Mouse (Mus musculus) gastrocnemius, adult 2 months (tissue): ENCODE data around the gene Smco4. TPM values are rescaled to one million over a fixed set of nuclear protein-coding genes. Genes with fewer than 3 reads are reported as not detected.
"Not testable (repeated sequence)": the region's sequence is repeated elsewhere in the genome, so short reads cannot be mapped to it uniquely, and the experiment has no call there.

Source experiments
- DNase-seq: peaks from one replicate; pipeline ENCODE4 v3.0.0; 2022
- H3K27ac ChIP-seq: fragments of 200-600 bp; 2 replicates; pipeline ENCODE4 v1.8.1; 2022; ENCODE audit warnings: mild to moderate bottlenecking
- H3K4me3 ChIP-seq: fragments of 200-600 bp; 2 replicates; pipeline ENCODE4 v1.8.1; 2022; ENCODE audit warnings: mild to moderate bottlenecking, moderate library complexity
- CTCF ChIP-seq: fragments of 200-600 bp; IDR thresholded peaks from 2 replicates; pipeline ENCODE4 v1.8.1; 2022; ENCODE audit warnings: antibody characterized with exemption, mild to moderate bottlenecking, moderate library complexity
- intact Hi-C: fragments of 180-260 bp; cut with DNase I; formaldehyde crosslinking; loops from one replicate; pipeline ENCODE4 v1.15.1; 2025
- long read RNA-seq, 2 experiments: library from polyadenylated mRNA; stranded (forward); transcript quantifications; one replicate each; pipeline ENCODE4 v2.0.0; 2021
- total RNA-seq, 2 experiments: library from RNA; stranded (reverse); gene quantifications; 2 replicates each; pipeline ENCODE4 v1.2.3; 2021

Smco4 gene
- total RNA-seq, result 10 to 100 TPM in 1 of 2 experiments, 1 to 10 TPM in 1; 6.8 to 15.0 TPM
- long read RNA-seq, experiment 1, result 0 reads
- long read RNA-seq, experiment 2, result 0 reads

DNA sequence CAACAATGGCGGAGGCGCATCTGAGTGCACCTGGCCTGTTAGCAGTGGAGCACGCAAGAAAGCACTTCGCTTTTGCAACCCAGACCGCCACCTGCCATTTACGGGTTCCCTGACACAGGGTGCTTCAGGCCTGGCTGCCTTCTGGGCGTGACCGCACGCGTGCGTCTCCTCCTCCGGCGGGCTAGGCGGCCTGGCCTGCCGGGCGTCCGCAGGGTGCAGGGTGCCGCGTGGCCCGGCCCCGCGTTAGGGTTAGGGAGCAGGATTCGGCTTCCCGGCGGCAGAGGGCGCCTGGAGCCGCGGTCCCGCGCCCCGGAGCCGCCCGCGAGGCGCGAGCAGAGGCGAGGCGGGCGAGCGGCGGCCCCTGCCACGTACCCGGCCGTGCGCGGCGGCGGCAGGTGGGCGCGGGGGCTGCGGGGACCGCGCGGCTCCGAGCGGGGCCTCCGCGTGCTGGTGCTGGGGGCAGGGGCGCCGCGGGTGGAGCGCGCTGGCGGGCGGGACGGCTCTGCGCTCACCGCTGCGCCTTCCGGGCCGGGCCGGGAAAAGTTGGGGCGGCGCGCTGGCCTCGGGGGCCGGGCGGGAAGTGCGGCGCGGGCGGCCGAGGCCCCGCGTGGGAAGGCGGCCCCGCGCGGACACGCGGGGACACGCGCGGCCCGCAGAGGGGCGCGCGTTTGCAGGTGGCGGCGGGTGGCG lies at the start of gene Smco4:
Gene Smco4 (plus strand): TSS at position 198 of the 690 bp plus-strand sequence.
- DNase-seq, result peak; percentile 88
- H3K27ac ChIP-seq, result peak within 1 kb of the TSS; percentile 90
- peak; percentile 78 for TF ChIP-seq CTCF
- H3K4me3 ChIP-seq, result peak within 1 kb of the TSS; percentile 95
- intact Hi-C loops, result loop anchor here (5.0 to 10.0 kb wide), 3 partner anchors 56 to 391 kb away; partner anchors contain the start of gene Cep295

DNA sequence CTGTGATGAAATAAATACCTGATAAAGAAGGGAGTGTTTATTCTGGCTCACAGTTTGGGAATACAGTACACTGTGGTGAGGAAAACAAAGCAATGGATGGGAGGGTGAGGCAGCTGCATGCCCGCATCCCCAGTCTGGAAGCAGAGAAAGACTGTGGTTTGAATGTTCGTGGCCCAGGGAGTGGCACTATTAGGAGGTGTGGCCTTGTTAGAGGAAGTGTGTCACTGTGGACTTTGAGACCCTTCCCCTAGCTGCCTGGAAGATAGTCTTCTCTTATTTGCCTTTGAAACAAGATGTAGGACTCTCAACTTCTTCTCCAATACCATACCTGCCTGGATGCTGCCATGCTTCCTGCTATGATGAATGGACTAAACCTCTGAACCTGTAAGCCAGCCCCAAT lies 45.8 kb upstream of the Smco4 start:
- no peak for TF ChIP-seq CTCF
- no peak overlapping the region for H3K4me3 ChIP-seq
- H3K27ac ChIP-seq, result no peak overlapping the region
- DNase-seq, result no peak
- intact Hi-C loops, result no loop called here

DNA sequence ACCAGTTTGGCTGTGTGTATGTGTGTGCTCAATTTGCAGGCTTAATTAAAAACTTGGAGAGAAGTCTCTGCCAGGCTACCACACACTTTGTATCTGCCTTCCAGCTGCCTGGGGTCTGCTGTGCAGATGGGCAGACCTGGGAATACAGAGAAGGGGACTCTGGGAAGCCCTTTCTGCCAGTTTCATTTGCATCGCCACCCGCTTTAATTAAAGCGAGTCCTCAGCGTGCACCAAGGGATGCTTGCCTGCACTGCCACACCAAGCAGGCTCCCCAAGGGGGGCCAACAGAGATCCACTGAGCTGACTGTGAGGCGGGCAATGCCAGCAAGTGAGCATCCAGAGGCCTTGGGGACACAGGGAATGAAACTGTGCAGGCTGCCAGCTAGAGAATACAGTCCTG lies 42.3 kb upstream of the Smco4 start:
- Histone ChIP-seq H3K4me3 (no peak overlapping the region), H3K27ac (no peak overlapping the region)
- no peak for DNase-seq
- intact Hi-C loops, result no loop called here
- no peak for TF ChIP-seq CTCF

DNA sequence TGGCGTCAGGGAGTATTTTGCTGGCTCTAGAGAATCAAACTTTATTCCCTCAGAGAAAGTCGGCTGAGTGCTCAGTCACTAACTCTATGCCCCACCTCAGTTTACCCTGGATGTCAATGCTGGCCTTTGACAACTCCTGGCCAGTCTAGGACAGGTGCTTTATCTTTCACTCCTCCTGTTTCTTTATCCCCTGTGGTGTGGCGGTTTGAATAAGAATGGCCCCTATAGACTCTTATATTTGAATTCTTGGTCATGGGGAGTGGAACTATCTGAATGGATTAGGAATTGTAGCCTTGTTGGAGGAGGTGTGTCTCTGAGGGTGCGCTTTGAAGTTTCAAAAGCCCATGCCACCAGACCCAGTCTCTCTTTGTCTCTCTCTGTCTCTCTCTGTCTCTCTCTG lies 21.0 kb upstream of the Smco4 start:
- intact Hi-C loops, result no loop called here
- no peak for DNase-seq
- no peak for TF ChIP-seq CTCF
- Histone ChIP-seq H3K4me3 (no peak overlapping the region), H3K27ac (no peak overlapping the region)

DNA sequence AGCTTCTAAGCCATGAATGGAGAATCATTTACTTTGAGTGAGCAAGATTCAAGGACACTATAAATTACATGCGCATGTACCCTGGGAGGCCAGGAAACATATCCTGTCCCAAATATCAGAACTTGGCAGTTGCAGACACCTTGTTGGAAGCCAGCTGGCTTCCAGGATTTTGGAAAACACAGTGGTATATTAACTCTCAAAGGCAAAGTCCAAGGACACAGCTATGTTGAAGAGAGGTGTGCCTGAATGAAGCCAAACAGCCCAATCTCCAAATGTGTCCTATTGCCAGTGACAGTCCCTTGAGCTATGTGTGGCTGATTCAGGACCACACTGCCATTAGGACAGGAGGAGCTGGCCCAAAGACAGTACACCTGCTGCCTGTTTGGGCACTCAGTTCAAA lies 20.0 kb upstream of the Smco4 start:
- no peak for TF ChIP-seq CTCF
- DNase-seq, result no peak
- no peak overlapping the region for H3K4me3 ChIP-seq
- intact Hi-C loops, result no loop called here
- H3K27ac ChIP-seq, result no peak overlapping the region

DNA sequence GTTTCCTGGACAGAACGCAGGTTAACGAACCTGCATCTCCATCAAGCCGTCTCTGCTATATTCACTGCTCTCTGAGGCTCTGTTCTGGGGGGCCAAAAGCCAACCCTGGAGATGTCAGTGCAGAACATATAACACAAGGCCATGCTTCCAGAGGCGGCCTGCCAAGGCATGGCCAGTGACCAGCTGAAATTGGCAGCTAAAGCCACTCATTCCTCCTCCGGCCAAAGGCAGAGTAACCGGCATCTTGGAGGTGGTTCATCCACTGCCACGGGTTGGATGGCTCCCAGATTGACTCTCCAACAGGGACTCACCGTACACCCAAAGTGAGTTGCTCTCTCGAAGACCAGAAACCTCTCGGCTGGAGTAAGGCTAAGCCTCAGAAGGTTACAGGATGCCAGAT lies 15.7 kb upstream of the Smco4 start:
- intact Hi-C loops, result no loop called here
- Histone ChIP-seq H3K27ac (no peak overlapping the region), H3K4me3 (no peak overlapping the region)
- peak; percentile 58 for DNase-seq
- TF ChIP-seq CTCF, result no peak

DNA sequence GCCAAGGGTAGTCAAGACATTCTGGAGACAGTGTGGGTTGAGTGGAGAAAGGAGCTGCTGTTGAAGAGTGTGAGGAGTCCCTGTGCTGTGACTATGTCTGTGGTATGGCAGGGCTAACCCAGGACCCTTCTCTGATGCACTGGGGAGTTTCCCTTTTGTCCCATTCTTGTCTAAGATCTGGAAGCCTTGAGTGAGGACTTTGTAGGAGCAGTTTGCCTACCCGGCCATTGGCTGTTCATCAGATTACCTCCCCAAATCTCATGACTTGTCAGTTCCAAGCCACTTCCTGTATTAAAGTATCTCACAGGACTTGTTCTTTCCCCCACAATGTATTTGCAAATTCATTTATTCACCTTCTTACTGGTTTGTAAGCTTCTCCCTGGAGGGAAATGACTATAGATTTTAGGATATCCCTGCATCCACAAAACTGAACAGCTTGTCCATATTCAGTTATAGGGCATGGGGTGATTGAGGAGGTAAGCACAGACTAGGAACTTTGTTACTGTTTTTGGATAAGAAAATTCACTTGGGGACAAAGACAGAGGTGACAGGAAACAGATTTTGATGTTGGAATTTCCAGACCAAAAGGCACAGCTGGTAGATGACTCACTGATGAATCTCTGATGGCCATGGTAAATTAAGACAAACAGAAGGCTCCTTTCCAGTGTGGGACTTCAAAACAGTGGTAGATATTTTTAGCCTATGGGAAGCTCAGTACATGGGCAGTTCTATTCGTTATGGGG lies 5.4 kb upstream of the Smco4 start:
- no peak for DNase-seq
- peak overlapping the region; percentile 60 for H3K27ac ChIP-seq
- no peak overlapping the region for H3K4me3 ChIP-seq
- TF ChIP-seq CTCF, result no peak
- intact Hi-C loops, result no loop called here

DNA sequence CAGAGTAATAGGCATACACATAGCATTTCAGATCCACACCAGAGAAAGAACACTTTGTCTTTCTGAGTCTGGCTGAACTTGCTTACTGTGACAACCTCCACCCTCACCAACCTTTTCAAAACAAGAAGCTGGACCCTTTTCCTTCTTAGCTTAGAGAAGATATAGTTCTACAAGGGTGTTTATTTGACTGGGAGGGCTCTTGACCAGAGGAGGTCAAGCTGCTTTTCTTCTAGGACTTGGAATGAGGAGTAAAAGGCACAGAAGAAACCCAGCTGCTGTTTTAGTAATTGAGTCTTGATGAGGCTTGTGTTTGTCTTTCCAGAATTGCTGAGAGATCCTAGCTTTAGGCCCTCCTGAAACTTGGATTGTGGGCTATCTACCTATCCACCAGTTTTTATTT lies 3.9 kb upstream of the Smco4 start:
- TF ChIP-seq CTCF, result no peak
- intact Hi-C loops, result no loop called here
- Histone ChIP-seq H3K27ac (peak overlapping the region; percentile 48), H3K4me3 (no peak overlapping the region)
- no peak for DNase-seq

DNA sequence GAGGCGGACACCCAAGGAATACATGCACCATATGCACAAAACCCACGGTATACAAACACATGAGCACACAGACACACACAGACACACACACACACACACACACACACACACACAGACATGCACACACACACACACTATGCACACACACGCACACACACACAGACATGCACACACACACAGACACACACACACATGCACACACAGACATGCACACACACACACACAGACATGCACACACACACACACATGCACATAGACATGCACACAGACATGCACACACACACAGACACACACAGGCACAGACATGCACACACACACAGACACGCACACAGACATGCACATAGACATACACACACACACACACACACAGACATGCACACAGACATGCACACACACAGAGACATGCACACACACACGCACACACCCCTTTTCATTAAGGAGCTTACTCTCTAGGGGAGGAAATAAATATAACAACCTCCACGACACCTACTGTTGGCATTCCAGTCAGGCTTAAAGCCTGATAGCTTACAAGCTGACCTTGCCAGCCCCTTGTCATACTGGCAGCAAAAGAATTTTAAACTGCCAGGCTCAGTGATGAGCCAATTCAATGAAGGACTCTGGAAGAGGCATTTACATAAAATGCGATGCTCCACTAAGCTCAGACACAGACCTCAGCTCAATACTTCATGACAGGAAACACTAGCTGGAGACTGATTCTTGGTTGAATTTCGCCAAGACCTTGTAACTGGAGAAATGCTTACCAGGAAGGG lies 2.7 kb upstream of the Smco4 start:
- DNase-seq, result no peak
- Histone ChIP-seq H3K4me3 (no peak overlapping the region), H3K27ac (peak overlapping the region; percentile 3; the same call in 1 of the 2 replicates)
- TF ChIP-seq CTCF, result no peak
- intact Hi-C loops, result loop anchor here (5.0 to 10.0 kb wide), 3 partner anchors 53 to 394 kb away; partner anchors contain the start of gene Cep295

DNA sequence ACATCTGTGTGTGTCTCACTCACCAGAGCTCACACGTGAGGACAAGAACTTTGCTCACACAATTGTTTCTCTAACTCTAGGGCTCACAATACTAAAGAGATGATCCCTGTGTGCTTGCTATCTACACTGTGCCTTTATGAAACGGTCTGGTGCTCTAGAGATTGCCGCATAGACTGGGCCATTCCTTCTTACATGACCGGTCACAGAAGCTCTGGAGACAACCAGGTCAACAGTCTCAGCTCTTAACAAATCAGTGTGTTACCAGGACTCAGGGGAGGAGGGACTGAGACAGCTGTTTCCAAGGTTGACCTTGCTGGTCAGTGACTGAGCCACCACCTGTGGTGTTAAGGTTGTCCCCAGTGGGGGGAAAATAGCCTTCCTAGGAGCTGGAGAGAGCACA lies 1.5 kb upstream of the Smco4 start:
- TF ChIP-seq CTCF, result no peak
- no peak for DNase-seq
- Histone ChIP-seq H3K27ac (peak overlapping the region; percentile 54), H3K4me3 (no peak overlapping the region)
- intact Hi-C loops, result loop anchor here (5.0 to 10.0 kb wide), 3 partner anchors 54 to 393 kb away; partner anchors contain the start of gene Cep295

DNA sequence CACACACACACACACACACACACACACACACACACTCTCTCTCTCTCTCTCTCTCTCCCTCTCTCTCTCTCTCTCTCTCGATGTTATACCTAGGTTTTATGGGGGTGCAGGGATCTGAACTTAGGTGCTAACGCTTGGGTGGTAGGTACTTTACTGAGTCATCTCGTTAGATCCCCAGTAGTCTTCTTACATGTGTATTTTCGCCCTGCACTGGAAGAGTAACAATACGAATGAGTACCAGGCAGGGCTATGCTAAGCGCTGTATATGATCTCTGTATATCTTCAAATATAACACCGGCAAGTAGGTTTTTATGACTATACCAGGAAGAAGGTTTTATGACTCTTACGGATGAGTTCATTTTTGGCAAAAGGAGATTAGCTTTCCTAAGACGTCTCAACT lies 831 bp upstream of the Smco4 start:
- Histone ChIP-seq H3K27ac (peak overlapping the region; percentile 90), H3K4me3 (no peak overlapping the region)
- no peak for TF ChIP-seq CTCF
- intact Hi-C loops, result loop anchor here (5.0 to 10.0 kb wide), 3 partner anchors 55 to 392 kb away; partner anchors contain the start of gene Cep295
- DNase-seq, result no peak

DNA sequence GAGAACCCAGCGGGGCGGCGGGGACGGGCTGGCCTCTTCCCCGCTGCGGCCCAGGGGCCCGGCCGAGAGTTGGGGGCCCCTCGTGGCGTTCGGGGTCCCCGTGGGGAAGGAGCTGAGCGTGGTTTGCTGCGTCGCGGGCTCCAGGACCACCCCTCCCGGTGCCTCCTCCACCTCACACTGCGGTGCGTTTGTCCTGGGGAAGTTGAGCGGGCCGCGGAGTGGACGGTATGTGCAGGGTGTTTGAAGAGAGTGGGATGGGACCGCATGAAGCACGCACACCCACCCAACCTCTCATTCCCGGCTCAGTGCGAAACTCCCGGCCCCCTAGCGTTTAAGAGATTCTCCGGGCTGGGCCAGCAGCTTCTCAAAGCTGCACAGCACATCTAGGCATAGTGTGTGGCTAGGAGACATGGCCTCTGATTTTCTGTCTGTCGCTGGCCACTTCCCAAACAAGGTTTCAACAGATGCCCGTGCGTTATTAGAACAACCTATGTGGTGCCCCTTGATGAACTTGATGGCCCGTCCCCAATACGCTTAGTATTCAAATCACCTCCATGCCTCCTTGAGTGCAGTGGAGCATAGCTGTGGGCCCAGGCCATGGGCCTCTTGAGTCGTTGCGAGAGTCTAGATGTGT lies 810 bp downstream of the Smco4 start:
- H3K4me3 ChIP-seq, result peak overlapping the region; percentile 95
- intact Hi-C loops, result loop anchor here (1.0 to 10.0 kb wide), 4 partner anchors 57 to 391 kb away; partner anchors contain the start of gene Cep295
- peak; percentile 67 for DNase-seq
- peak overlapping the region; percentile 90 for H3K27ac ChIP-seq
- peak; percentile 50 for TF ChIP-seq CTCF

DNA sequence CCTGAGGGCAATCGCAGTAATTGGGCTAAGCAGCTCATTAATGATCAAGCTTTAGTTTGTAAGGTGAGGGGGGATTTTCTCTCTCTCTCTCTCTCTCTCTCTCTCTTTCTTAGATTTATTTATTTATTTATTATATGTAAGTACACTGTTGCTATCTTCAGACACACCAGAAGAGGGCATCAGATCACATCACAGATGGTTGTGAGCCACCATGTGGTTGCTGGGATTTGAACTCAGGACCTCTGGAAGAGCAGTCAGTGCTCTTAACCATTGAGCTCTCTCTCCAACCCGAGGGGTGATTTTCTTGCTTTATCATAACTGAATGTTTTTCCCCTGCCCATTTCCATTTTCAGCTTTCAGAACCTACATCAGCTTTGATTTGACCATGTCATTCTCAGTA lies 2.0 kb downstream of the Smco4 start:
- Histone ChIP-seq H3K4me3 (peak overlapping the region; percentile 95), H3K27ac (peak overlapping the region; percentile 90)
- intact Hi-C loops, result loop anchor here (10.0 kb wide), 1 partner anchor 390 kb away; no protein-coding TSS in a partner anchor
- DNase-seq, result not testable (repeated sequence)
